Mouse (Mus musculus): ENCODE results near the gene Ascl3. TPM values are rescaled to one million over a fixed set of nuclear protein-coding genes. Genes with fewer than 3 reads are reported as not detected.
A peak's percentile ranks its signal among the peaks of the same experiment; 100 is the strongest.

Gene Ascl3
- total RNA-seq (2021) = not detected
- long read RNA-seq, experiment 1 = 0 reads
- long read RNA-seq, experiment 2 = 0 reads

GRCm38 (mm10) chr7:109731626-109732025 is at the start of gene Ascl3:
Ascl3 (minus strand) TSS chr7:109731726.
- no peak within 1 kb of the TSS for H3K4me3 ChIP-seq
- no peak for TF ChIP-seq CTCF (IDR thresholded peaks at IDR 0.05)
- intact Hi-C loops (cut with DNase I) = no loop called here
- peak within 1 kb of the TSS; percentile 48 for H3K27ac ChIP-seq
- DNase-seq = no peak

- H3K27ac ChIP-seq = no peak overlapping the region
- no peak for TF ChIP-seq CTCF (IDR thresholded peaks at IDR 0.05)
- no peak for DNase-seq
- intact Hi-C loops (cut with DNase I) = no loop called here
- peak overlapping the region; percentile 73 for H3K4me3 ChIP-seq
These were observed 49.6 kb upstream of the Ascl3 start for GRCm38 (mm10) chr7:109781087-109781469.

DNA sequence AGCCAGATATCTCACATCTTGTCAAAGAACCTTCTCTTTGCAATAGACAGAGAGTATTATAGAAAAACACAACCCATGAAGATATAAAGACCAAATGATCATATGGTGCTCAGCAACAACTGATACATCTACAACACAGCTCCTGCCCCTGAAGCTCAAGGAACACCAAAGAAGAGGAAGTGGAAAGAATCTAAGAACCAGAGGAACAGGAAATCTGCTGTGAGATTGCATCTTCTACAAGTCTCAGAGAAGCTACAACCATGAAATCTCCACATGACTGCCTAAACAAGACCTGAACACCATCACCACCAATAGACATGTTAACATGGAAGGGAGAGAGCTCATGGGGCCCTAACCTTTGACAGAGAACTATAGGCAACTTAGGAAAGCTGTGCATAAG is 40.7 kb upstream of the Ascl3 start:
- Histone ChIP-seq H3K4me3 (no peak overlapping the region), H3K27ac (no peak overlapping the region)
- DNase-seq = no peak
- TF ChIP-seq CTCF (IDR thresholded peaks at IDR 0.05) = no peak
- intact Hi-C loops (cut with DNase I) = no loop called here

- DNase-seq = no peak
- H3K27ac ChIP-seq = no peak overlapping the region
- no peak overlapping the region for H3K4me3 ChIP-seq
- TF ChIP-seq CTCF (IDR thresholded peaks at IDR 0.05) = no peak
- intact Hi-C loops (cut with DNase I) = no loop called here
These were observed 37.3 kb upstream of the Ascl3 start for GRCm38 (mm10) chr7:109768699-109769383.

GRCm38 (mm10) chr7:109767575-109768350 is 36.2 kb upstream of the Ascl3 start:
- Histone ChIP-seq H3K4me3 (no peak overlapping the region), H3K27ac (no peak overlapping the region)
- TF ChIP-seq CTCF (IDR thresholded peaks at IDR 0.05) = no peak
- intact Hi-C loops (cut with DNase I) = no loop called here
- DNase-seq = no peak

DNA sequence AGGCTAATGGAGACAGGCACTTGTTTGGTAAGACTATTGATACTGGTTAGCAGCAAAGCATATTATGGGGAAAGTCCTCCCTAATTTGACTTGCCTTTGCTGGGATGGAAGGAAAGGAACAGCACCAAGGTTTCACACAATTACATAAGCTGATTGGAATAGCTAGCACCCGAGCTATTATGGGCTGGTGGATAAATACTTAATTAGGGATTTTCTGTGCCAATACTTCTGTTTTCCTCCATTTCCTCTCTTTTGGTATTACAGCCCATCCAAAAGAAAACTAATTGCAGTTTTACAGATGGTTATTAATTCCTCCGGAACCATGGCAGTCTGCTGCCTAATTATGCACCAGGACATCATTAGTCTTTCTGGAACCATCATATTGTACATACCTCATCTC is 32.5 kb upstream of the Ascl3 start:
- H3K4me3 ChIP-seq = no peak overlapping the region
- no peak for DNase-seq
- no peak for TF ChIP-seq CTCF (IDR thresholded peaks at IDR 0.05)
- H3K27ac ChIP-seq = no peak overlapping the region
- intact Hi-C loops (cut with DNase I) = no loop called here

DNA sequence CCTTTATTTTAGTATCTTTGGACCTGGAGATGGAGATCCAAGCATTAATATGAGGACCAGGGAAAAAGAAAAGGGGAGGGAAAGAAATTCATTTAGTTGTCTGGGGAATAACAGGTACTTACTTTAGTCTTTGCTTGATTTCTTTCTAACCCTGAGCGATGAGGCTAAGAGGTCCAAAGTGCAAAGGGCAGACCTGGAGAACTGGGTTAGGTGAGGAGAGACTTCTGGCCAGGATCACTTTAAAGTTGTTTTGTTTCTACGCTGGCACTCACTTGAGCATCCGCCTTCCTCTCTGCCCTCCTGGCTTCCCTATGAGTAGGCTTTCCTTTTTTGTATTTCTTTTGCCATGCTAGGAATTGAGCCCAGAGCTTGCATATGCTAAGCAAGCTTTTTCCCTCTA is 24.8 kb upstream of the Ascl3 start:
- no peak for TF ChIP-seq CTCF (IDR thresholded peaks at IDR 0.05)
- no peak overlapping the region for H3K27ac ChIP-seq
- DNase-seq = no peak
- H3K4me3 ChIP-seq = no peak overlapping the region
- intact Hi-C loops (cut with DNase I) = no loop called here

DNA sequence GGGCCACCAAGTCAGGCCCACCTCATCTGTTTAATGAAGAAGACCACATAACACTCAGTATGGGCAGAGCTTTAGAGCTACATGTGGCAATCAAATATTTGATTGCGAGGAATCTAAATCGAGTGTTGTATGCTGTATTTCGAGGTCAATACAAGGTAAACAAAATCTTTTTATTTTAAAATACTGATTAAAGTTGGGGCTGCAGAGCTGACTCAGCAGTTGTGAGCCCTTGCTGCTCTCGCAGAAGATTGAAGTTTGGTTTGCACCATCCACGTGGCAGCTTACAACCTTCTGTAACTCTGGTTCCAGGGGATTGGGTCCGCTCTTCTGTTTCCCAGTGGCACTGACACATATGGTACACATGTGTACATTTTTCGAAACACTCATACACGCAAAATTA is 22.5 kb upstream of the Ascl3 start:
- intact Hi-C loops (cut with DNase I) = no loop called here
- DNase-seq = no peak
- no peak overlapping the region for H3K27ac ChIP-seq
- TF ChIP-seq CTCF (IDR thresholded peaks at IDR 0.05) = no peak
- H3K4me3 ChIP-seq = no peak overlapping the region

- Histone ChIP-seq H3K27ac (peak within 1 kb of the TSS; percentile 98), H3K4me3 (peak within 1 kb of the TSS; percentile 94)
- DNase-seq = peak; percentile 91
- intact Hi-C loops (cut with DNase I) = no loop called here
- peak; percentile 22 for TF ChIP-seq CTCF (IDR thresholded peaks at IDR 0.05)
These were observed 20.7 kb upstream of the Ascl3 start, which contains the start of gene Tmem9b for GRCm38 (mm10) chr7:109752008-109752925. Tmem9b (minus strand) TSS chr7:109752875.

GRCm38 (mm10) chr7:109751427-109752007 is 20.0 kb upstream of the Ascl3 start:
- no peak for TF ChIP-seq CTCF (IDR thresholded peaks at IDR 0.05)
- peak overlapping the region; percentile 94 for H3K4me3 ChIP-seq
- intact Hi-C loops (cut with DNase I) = no loop called here
- H3K27ac ChIP-seq = peak overlapping the region; percentile 98
- DNase-seq = no peak

DNA sequence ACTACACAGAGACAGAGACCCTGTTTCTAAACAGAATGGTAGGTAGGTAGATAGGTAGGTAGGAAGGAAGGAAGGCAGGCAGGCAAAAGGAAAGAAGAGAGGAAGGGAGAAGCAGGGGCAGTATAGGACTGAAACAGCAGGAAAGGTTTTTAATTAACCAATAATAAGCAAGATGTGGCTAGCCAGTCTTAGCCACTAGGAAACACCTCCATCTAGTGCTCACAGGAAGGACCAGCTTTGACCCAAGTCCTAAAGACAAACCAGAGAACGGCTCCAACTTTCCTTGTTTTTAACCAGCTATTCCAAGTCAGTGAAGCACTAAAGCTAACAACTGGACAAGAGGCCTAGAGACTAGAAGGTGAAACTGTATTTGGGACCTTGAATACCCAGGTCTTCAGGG is 16.2 kb upstream of the Ascl3 start:
- intact Hi-C loops (cut with DNase I) = no loop called here
- TF ChIP-seq CTCF (IDR thresholded peaks at IDR 0.05) = peak; percentile 30; the same call in 1 of the 2 replicates
- DNase-seq = no peak
- Histone ChIP-seq H3K27ac (no peak overlapping the region), H3K4me3 (no peak overlapping the region)

GRCm38 (mm10) chr7:109741703-109742102 is 10.2 kb upstream of the Ascl3 start:
- DNase-seq = no peak
- no peak overlapping the region for H3K27ac ChIP-seq
- intact Hi-C loops (cut with DNase I) = no loop called here
- no peak overlapping the region for H3K4me3 ChIP-seq
- TF ChIP-seq CTCF (IDR thresholded peaks at IDR 0.05) = no peak
